Mouse (Mus musculus): Measurements from ENCODE around the gene C1qtnf5. TPM values are rescaled to one million over a fixed set of nuclear protein-coding genes. Genes with fewer than 3 reads are reported as not detected.
A peak's percentile ranks its signal among the peaks of the same experiment; 100 is the strongest.

C1qtnf5 gene
- 9.9 and 10.9 TPM in 2 replicates for total RNA-seq (2021)
- long read RNA-seq, transcript C1qtnf5-204 (3 exons, 1,365 nt), result major isoform, 7 of 13 reads
- long read RNA-seq, partial matches to known transcripts, result 0 of 13 reads
- long read RNA-seq, other reads (novel, unspliced or antisense), result 5 of 13 reads

- peak; percentile 77 for DNase-seq
Measured at GRCm38 (mm10) chr9:44107110-44107509, at the start of gene C1qtnf5. C1qtnf5 (plus strand) TSS chr9:44107245.

- no peak for DNase-seq
Measured at GRCm38 (mm10) chr9:44058606-44059005, 48.4 kb upstream of the C1qtnf5 start.

- DNase-seq, result no peak
Measured at GRCm38 (mm10) chr9:44065177-44065576, 41.9 kb upstream of the C1qtnf5 start.

- DNase-seq, result peak; percentile 99
Measured at GRCm38 (mm10) chr9:44066785-44067225, 40.2 kb upstream of the C1qtnf5 start, which contains the start of gene Usp2. Usp2 (plus strand) TSS chr9:44067021.

- no peak for DNase-seq
Measured at GRCm38 (mm10) chr9:44067241-44067959, 39.6 kb upstream of the C1qtnf5 start.

GRCm38 (mm10) chr9:44067960-44068330 lies 39.1 kb upstream of the C1qtnf5 start:
- no peak for DNase-seq

- no peak for DNase-seq
Measured at GRCm38 (mm10) chr9:44069252-44069651, 37.8 kb upstream of the C1qtnf5 start.

- no peak for DNase-seq
Measured at GRCm38 (mm10) chr9:44070113-44070843, 36.8 kb upstream of the C1qtnf5 start.

- DNase-seq, result no peak
Measured at GRCm38 (mm10) chr9:44070844-44071231, 36.2 kb upstream of the C1qtnf5 start.

GRCm38 (mm10) chr9:44071914-44072598 lies 35.0 kb upstream of the C1qtnf5 start:
- no peak for DNase-seq

GRCm38 (mm10) chr9:44072599-44072915 lies 34.5 kb upstream of the C1qtnf5 start:
- DNase-seq, result peak; percentile 68

- DNase-seq, result no peak
Measured at GRCm38 (mm10) chr9:44073115-44073514, 33.9 kb upstream of the C1qtnf5 start.

GRCm38 (mm10) chr9:44074395-44075275 lies 32.4 kb upstream of the C1qtnf5 start:
- DNase-seq, result no peak

GRCm38 (mm10) chr9:44075276-44075995 lies 31.6 kb upstream of the C1qtnf5 start:
- DNase-seq, result no peak

GRCm38 (mm10) chr9:44075996-44076763 lies 30.9 kb upstream of the C1qtnf5 start:
- no peak for DNase-seq

- DNase-seq, result no peak
Measured at GRCm38 (mm10) chr9:44076764-44077120, 30.3 kb upstream of the C1qtnf5 start.

GRCm38 (mm10) chr9:44077266-44077910 lies 29.7 kb upstream of the C1qtnf5 start:
- no peak for DNase-seq

GRCm38 (mm10) chr9:44078136-44078797 lies 28.8 kb upstream of the C1qtnf5 start:
- no peak for DNase-seq

All from adrenal gland, postnatal 25 days (tissue).